Mouse (Mus musculus) liver, embryonic 14 days (tissue): ENCODE results near the gene Rfx3. TPM values are rescaled to one million over a fixed set of nuclear protein-coding genes. Genes with fewer than 3 reads are reported as not detected.

Source experiments
- polyA plus RNA-seq: library from polyadenylated mRNA; depleted of rRNA; stranded (reverse); fragments of >200 nt; gene quantifications from 2 replicates; pipeline ENCODE4 v1.2.3, GENCODE M21; 2012; rRNA removed

The Rfx3 gene
- polyA plus RNA-seq: 0.81 and 0.85 TPM in 2 replicates

DNA sequence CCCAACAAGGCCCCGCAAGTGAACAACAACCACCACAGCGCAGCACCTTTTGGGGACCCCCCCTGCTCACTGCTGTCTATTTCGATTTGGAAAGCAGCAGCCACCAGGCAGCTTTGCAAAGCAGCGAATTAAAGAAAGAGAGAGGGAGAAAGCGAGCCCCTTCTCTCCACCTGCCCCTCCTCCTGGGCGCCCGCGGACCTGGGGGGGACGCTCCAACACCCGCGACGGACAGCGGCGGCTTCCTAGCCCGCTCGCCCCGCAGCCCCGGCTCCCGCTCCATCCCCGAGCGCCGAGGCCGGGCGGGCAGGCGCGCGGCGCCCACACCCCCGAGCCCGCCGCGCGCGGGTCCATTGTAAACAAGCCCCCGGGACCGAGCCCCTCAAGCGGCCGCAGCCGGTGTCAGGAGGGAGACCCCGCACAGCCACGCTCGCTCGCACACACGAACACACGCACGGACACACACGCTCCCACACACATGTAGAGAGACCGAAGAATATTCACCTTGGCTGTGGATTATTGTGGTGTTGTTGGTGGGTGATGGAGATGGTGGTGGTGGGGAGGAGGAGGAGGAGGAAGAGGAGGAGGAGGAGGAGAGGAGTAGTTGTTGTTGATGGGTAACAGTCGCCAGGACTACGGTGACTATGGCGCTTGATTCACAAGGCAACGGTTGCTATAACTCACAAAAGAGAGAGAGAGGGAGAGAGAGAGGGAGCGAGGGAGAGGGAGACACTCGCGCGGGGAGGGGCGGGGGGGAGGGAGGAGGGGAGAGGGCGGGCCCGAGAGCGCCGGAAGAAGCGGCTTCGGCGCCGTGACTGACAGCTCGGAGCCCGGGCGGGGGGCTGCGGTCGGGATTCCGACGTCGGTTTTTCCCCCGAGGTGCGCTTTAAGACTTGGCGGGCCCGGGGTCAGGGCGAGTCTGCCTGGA lies at the start of gene Rfx3:
Gene Rfx3 (minus strand): TSS at position 696 of the 925 bp plus-strand sequence.

